Mouse (Mus musculus): ENCODE measurements at regions not wholly inside any gene's neighbourhood (a gene's known extent, or its start where the extent isn't known, plus 50 kb on each side); places are given as distances from the start of the nearest gene placed in this dataset.

DNA sequence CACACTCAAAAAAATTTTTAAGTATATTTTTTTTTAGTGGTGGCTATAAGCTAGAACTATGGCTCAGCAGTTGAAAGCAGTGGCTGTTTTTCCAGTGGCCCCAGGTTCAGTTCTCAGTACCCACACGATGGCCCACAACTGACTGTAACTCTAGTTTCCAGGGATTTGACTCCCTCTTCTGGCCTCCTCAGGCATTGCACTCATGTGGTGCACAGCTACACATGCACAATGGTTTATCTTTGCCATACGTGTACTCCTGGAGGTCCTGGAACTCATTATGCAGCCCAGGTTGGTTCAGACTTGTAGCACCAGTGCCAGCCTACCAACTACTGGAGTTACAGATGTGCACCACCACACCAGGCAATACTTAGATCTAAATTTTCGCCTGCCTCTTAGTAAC, 96.7 kb downstream of the Bdh1 start:
- TF ChIP-seq CTCF (IDR thresholded peaks at IDR 0.05; ENCODE audit: low read depth, low read length) (no peak), POLR2A (IDR thresholded peaks at IDR 0.05; ENCODE audit: insufficient read depth, low read length) (no peak)

Measured in ES-Bruce4 (cell line).